Mouse (Mus musculus): ENCODE data around the gene Ermard. TPM values are rescaled to one million over a fixed set of nuclear protein-coding genes. Genes with fewer than 3 reads are reported as not detected.

Ermard gene
- polyA plus RNA-seq, 1 experiment from 2014 or later, result 68.3 TPM

Other genes starting within 250 kb of the Ermard start
- 3.9 and 4.4 TPM in 2 replicates for gene Wdr27, start 98.0 kb upstream of the Ermard start, polyA plus RNA-seq (2014; fragmentation: Nextera tagmentation; extraction: Ambion mirVana)
- gene 1600012H06Rik, start 98.0 kb upstream of the Ermard start, polyA plus RNA-seq (2014; fragmentation: Nextera tagmentation; extraction: Ambion mirVana), result 24.1 and 28.8 TPM in 2 replicates
- gene Phf10, start 79.9 kb upstream of the Ermard start, polyA plus RNA-seq (2014; fragmentation: Nextera tagmentation; extraction: Ambion mirVana), result 39.9 and 44.8 TPM in 2 replicates
- gene 9030025P20Rik, start 62.7 kb upstream of the Ermard start, polyA plus RNA-seq (2014; fragmentation: Nextera tagmentation; extraction: Ambion mirVana), result 8.6 and 9.1 TPM in 2 replicates
- 0.23 TPM in 1 of 2 replicates, not detected in the other for gene Gm3417, start 62.4 kb upstream of the Ermard start, polyA plus RNA-seq (2014; fragmentation: Nextera tagmentation; extraction: Ambion mirVana)
- 5.5 and 6.2 TPM in 2 replicates for gene Gm3435, start 31.0 kb upstream of the Ermard start, polyA plus RNA-seq (2014; fragmentation: Nextera tagmentation; extraction: Ambion mirVana)
- gene Tcte3, start 280 bp downstream of the Ermard start, polyA plus RNA-seq (2014; fragmentation: Nextera tagmentation; extraction: Ambion mirVana), result 0.47 TPM in 1 of 2 replicates, not detected in the other
- gene Gm3448, start 329 bp downstream of the Ermard start, polyA plus RNA-seq (2014; fragmentation: Nextera tagmentation; extraction: Ambion mirVana), result 2.5 and 3.2 TPM in 2 replicates